Mouse (Mus musculus) cortical plate, adult 2 months (tissue): ENCODE data around the gene Hcn2. TPM values are rescaled to one million over a fixed set of nuclear protein-coding genes. Genes with fewer than 3 reads are reported as not detected.

Source experiments
- H3K27ac ChIP-seq: fragments of 200-500 bp; 2 replicates; pipeline ENCODE4 v1.5.1; 2012; ENCODE audit warnings: low read length, control low read depth, inconsistent platforms; ENCODE audit not compliant: insufficient read depth
- H3K4me1 ChIP-seq: fragments of 200-500 bp; 2 replicates; pipeline ENCODE4 v1.6.1; 2011; ENCODE audit warnings: low read length; ENCODE audit not compliant: control insufficient read depth, insufficient read depth
- H3K4me3 ChIP-seq: fragments of 200-500 bp; 2 replicates; pipeline ENCODE4 v1.5.1; 2011; ENCODE audit warnings: mild to moderate bottlenecking, low read length, control low read depth; ENCODE audit not compliant: insufficient read depth
- CTCF ChIP-seq: fragments of 200-500 bp; IDR thresholded peaks from 2 replicates; pipeline ENCODE4 v1.5.1; 2011; ENCODE audit warnings: mild to moderate bottlenecking, control low read depth, low read length; ENCODE audit not compliant: insufficient read depth; ENCODE audit errors: extremely low read depth
- POLR2A ChIP-seq: fragments of 200-500 bp; IDR thresholded peaks from 2 replicates; pipeline ENCODE4 v1.6.1; 2011; ENCODE audit warnings: mild to moderate bottlenecking, low read length, control low read depth; ENCODE audit not compliant: insufficient read depth; ENCODE audit errors: extremely low read depth
- polyA plus RNA-seq: library from polyadenylated mRNA; depleted of rRNA; stranded (reverse); fragments of >200 nt; gene quantifications from 2 replicates; pipeline ENCODE4 v1.2.3, GENCODE M21; 2012

Hcn2 gene
- polyA plus RNA-seq, 1 experiment = 123 TPM

GRCm38 (mm10) chr10:79707162-79707561, 9.3 kb upstream of the Hcn2 start:
- Histone ChIP-seq H3K27ac (no peak overlapping the region), H3K4me1 (peaks cover 8% of the 10 kb centered on the region), H3K4me3 (peak overlapping the region; percentile 83)
- TF ChIP-seq POLR2A = no peak
- TF ChIP-seq CTCF = no peak

- peaks cover 8% of the 10 kb centered on the region for H3K4me1 ChIP-seq
- no peak for TF ChIP-seq POLR2A
- TF ChIP-seq CTCF = no peak
- H3K27ac ChIP-seq = 0 out of 2 replicates have a peak overlapping the region, but pooled peaks have one; percentile 30
- H3K4me3 ChIP-seq = peak overlapping the region; percentile 83; the same call in 1 of the 2 replicates
These were observed 8.7 kb upstream of the Hcn2 start for GRCm38 (mm10) chr10:79707759-79708158.

GRCm38 (mm10) chr10:79708668-79709067, 7.8 kb upstream of the Hcn2 start:
- TF ChIP-seq POLR2A = no peak
- TF ChIP-seq CTCF = no peak
- H3K27ac ChIP-seq = no peak overlapping the region
- H3K4me3 ChIP-seq = 0 out of 2 replicates have a peak overlapping the region, but pooled peaks have one; percentile 5
- peaks cover 8% of the 10 kb centered on the region for H3K4me1 ChIP-seq

- Histone ChIP-seq H3K4me3 (0 out of 2 replicates have a peak overlapping the region, but pooled peaks have one; percentile 9), H3K4me1 (peaks cover 8% of the 10 kb centered on the region), H3K27ac (no peak overlapping the region)
- TF ChIP-seq CTCF (no peak), POLR2A (no peak)
These were observed 7.1 kb upstream of the Hcn2 start for GRCm38 (mm10) chr10:79709307-79709706.

- Histone ChIP-seq H3K4me1 (0 out of 2 replicates have a peak, but pooled peaks cover 1% of the 10 kb centered on the region), H3K27ac (no peak overlapping the region), H3K4me3 (no peak overlapping the region)
- no peak for TF ChIP-seq POLR2A
- peak; percentile 19; the same call in 1 of the 2 replicates for TF ChIP-seq CTCF
These were observed 4.4 kb upstream of the Hcn2 start for GRCm38 (mm10) chr10:79712029-79712428.

GRCm38 (mm10) chr10:79712499-79713126, 3.8 kb upstream of the Hcn2 start:
- H3K4me1 ChIP-seq = 0 out of 2 replicates have a peak, but pooled peaks cover 1% of the 10 kb centered on the region
- TF ChIP-seq CTCF = peak; percentile 79
- no peak for TF ChIP-seq POLR2A
- H3K4me3 ChIP-seq = no peak overlapping the region
- peak overlapping the region; percentile 2; the same call in 1 of the 2 replicates for H3K27ac ChIP-seq

GRCm38 (mm10) chr10:79713163-79713562, 3.3 kb upstream of the Hcn2 start:
- Histone ChIP-seq H3K4me1 (peaks cover under 1% of the 10 kb centered on the region; the same call in 1 of the 2 replicates), H3K4me3 (no peak overlapping the region), H3K27ac (no peak overlapping the region)
- TF ChIP-seq POLR2A (no peak), CTCF (no peak)

GRCm38 (mm10) chr10:79714996-79715395, 1.4 kb upstream of the Hcn2 start:
- Histone ChIP-seq H3K27ac (no peak overlapping the region), H3K4me3 (no peak overlapping the region), H3K4me1 (peaks cover 6% of the 10 kb centered on the region; the same call in 1 of the 2 replicates)
- no peak for TF ChIP-seq CTCF
- TF ChIP-seq POLR2A = no peak

- TF ChIP-seq CTCF = no peak
- Histone ChIP-seq H3K4me1 (peaks cover 6% of the 10 kb centered on the region; the same call in 1 of the 2 replicates), H3K4me3 (peak overlapping the region; percentile 63), H3K27ac (peak overlapping the region; percentile 83)
These were observed 538 bp downstream of the Hcn2 start for GRCm38 (mm10) chr10:79716988-79717355.
